Mouse (Mus musculus) stomach, adult 2 months (tissue): Measurements from ENCODE around the gene Krt17. TPM values are rescaled to one million over a fixed set of nuclear protein-coding genes. Genes with fewer than 3 reads are reported as not detected.

ENCODE experiments used
- polyA plus RNA-seq: library from polyadenylated mRNA; depleted of rRNA; stranded (reverse); fragments of >200 nt; gene quantifications from 2 replicates; pipeline ENCODE4 v1.2.3, GENCODE M21; 2012; rRNA removed

Gene Krt17
- 20.4 and 26.8 TPM in 2 replicates for polyA plus RNA-seq

GRCm38 (mm10) chr11:100260514-100261234 lies at the start of gene Krt17:
Gene Krt17, minus strand, starts transcription at chr11:100261029.

DNA sequence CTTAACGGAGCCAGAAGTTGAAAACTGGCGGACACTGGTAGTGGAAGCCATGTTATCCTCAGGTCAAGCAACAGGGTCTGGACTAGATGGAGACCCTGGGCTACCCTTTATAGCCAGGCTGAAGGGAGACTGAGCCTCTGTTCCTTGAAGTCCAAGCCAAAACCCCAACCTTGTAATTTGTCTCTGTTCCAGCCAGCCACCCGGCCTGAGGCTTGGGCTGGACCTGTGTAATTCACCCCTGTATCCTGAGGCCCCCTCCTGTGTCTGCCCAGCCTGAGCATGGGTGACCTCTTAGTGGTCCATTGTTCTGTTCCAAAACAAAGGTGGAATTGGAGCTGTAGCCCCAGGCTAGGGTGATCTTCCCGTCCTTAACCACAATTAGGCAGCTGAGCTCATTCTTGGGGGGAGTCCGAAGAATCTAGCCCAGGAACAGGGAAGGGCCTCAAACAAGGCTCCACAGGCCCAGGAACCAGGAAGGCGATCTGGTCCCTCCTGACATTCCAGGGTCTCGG lies 9.0 kb upstream of the Krt17 start, which contains the start of gene Krt42:
Gene Krt42, minus strand, starts transcription at position 51 of the 512 bp plus-strand sequence.

GRCm38 (mm10) chr11:100248852-100249465 lies 11.9 kb downstream of the Krt17 start, which contains the start of gene Krt16:
Gene Krt16, minus strand, starts transcription at chr11:100248902.

DNA sequence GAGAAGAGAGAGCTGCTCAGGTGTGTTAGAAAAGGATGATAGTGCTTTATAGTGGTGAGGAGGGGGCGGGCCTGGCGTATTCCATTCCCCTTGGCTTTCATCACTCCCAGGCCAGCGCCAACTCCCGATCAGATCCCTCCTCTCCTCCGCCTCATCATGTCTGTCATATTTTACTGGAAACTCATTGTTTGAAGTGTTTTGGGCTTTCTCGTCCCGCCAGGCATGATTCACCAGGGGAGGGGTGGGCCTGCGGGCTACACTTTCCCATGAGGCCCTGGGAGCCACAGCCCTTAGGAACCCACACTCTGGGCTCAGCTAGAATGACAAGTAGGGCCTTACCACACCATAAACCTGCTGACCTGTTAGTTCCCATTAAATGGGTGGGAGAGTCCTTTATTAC lies 53.3 kb downstream of the Krt17 start, which contains the start of gene Krt14:
Gene Krt14, minus strand, starts transcription at position 51 of the 400 bp plus-strand sequence.

Other genes starting within 250 kb of the Krt17 start
- not detected in 2 replicates for gene Krt33a, start 244.8 kb downstream of the Krt17 start, polyA plus RNA-seq
- gene Krt33b, start 231.2 kb downstream of the Krt17 start, polyA plus RNA-seq: not detected in 2 replicates
- gene Krt34, start 219.5 kb downstream of the Krt17 start, polyA plus RNA-seq: not detected in 2 replicates
- gene Krt31, start 210.5 kb downstream of the Krt17 start, polyA plus RNA-seq: 0.09 TPM in 1 of 2 replicates, not detected in the other
- gene Krt32, start 172.8 kb downstream of the Krt17 start, polyA plus RNA-seq: 2.5 TPM in 2 replicates
- gene Krt35, start 164.8 kb downstream of the Krt17 start, polyA plus RNA-seq: 0.08 TPM in 1 of 2 replicates, not detected in the other
- 0.06 and 0.19 TPM in 2 replicates for gene Krt36, start 155.4 kb downstream of the Krt17 start, polyA plus RNA-seq
- 602 and 681 TPM in 2 replicates for gene Krt13, start 139.5 kb downstream of the Krt17 start, polyA plus RNA-seq
- gene Krt15, start 125.1 kb downstream of the Krt17 start, polyA plus RNA-seq: 7.7 and 17.9 TPM in 2 replicates
- gene Krt19, start 112.4 kb downstream of the Krt17 start, polyA plus RNA-seq: 1,679 and 2,029 TPM in 2 replicates
- not detected in 2 replicates for gene Krt9, start 67.8 kb downstream of the Krt17 start, polyA plus RNA-seq
- gene Krt14, start 53.5 kb downstream of the Krt17 start, polyA plus RNA-seq: 147 and 161 TPM in 2 replicates
- gene Krt16, start 12.1 kb downstream of the Krt17 start, polyA plus RNA-seq: 5.1 and 6.5 TPM in 2 replicates
- gene Krt42, start 8.8 kb upstream of the Krt17 start, polyA plus RNA-seq: 0.11 and 0.31 TPM in 2 replicates
- gene Eif1, start 58.9 kb upstream of the Krt17 start, polyA plus RNA-seq: 59.7 and 89.2 TPM in 2 replicates
- gene Gast, start 73.4 kb upstream of the Krt17 start, polyA plus RNA-seq: 1,071 and 1,807 TPM in 2 replicates
- 3.8 and 4.4 TPM in 2 replicates for gene Hap1, start 95.1 kb upstream of the Krt17 start, polyA plus RNA-seq
- 512 and 547 TPM in 2 replicates for gene Jup, start 136.7 kb upstream of the Krt17 start, polyA plus RNA-seq
- gene P3h4, start 153.8 kb upstream of the Krt17 start, polyA plus RNA-seq: 39.0 and 53.0 TPM in 2 replicates
- 18.7 and 21.9 TPM in 2 replicates for gene Fkbp10, start 154.7 kb upstream of the Krt17 start, polyA plus RNA-seq
- 11.5 and 11.8 TPM in 2 replicates for gene Nt5c3b, start 180.8 kb upstream of the Krt17 start, polyA plus RNA-seq
- gene Klhl10, start 180.9 kb upstream of the Krt17 start, polyA plus RNA-seq: 0.03 TPM in 1 of 2 replicates, not detected in the other
- 0.87 and 1.6 TPM in 2 replicates for gene Klhl11, start 211.7 kb upstream of the Krt17 start, polyA plus RNA-seq